Mouse (Mus musculus) forebrain, embryonic 16.5 days (tissue): ENCODE measurements around the gene Ggact. TPM values are rescaled to one million over a fixed set of nuclear protein-coding genes. Genes with fewer than 3 reads are reported as not detected.

Source experiments
- ATAC-seq: fragments of 200-750 bp; cut with Nextera tagmentation; 2 replicates; pipeline ENCODE4 v1.8.0; 2017; ENCODE audit warnings: mild to moderate bottlenecking, moderate library complexity
- H3K27ac ChIP-seq: fragments of 300-500 bp; sonication (generic); 2 replicates; pipeline ENCODE4 v1.5.1; 2014; ENCODE audit warnings: low read length, control low read depth
- H3K27me3 ChIP-seq: fragments of 300-500 bp; sonication (generic); replicated peaks from 2 replicates; pipeline ENCODE4 v1.6.1; 2014; ENCODE audit warnings: low read length; ENCODE audit not compliant: control insufficient read depth, insufficient read depth
- H3K36me3 ChIP-seq: fragments of 300-500 bp; sonication (generic); 2 replicates; pipeline ENCODE4 v1.6.1; 2014; ENCODE audit not compliant: control insufficient read depth, insufficient read depth
- H3K4me1 ChIP-seq: fragments of 300-500 bp; sonication (generic); replicated peaks from 2 replicates; pipeline ENCODE4 v1.6.1; 2014; ENCODE audit warnings: low read length; ENCODE audit not compliant: control insufficient read depth, insufficient read depth
- H3K4me2 ChIP-seq: fragments of 300-500 bp; sonication (generic); 2 replicates; pipeline ENCODE4 v1.6.1; 2014; ENCODE audit warnings: mild to moderate bottlenecking, low read length, control low read depth
- H3K4me3 ChIP-seq: fragments of 300-500 bp; sonication (generic); replicated peaks from 2 replicates; pipeline ENCODE4 v1.5.1; 2014; ENCODE audit warnings: mild to moderate bottlenecking, low read length, control low read depth
- H3K9ac ChIP-seq: fragments of 300-500 bp; sonication (generic); replicated peaks from 2 replicates; pipeline ENCODE4 v1.6.1; 2014; ENCODE audit warnings: low read depth, low read length, control low read depth
- H3K9me3 ChIP-seq: fragments of 300-500 bp; sonication (generic); 2 replicates; pipeline ENCODE4 v1.6.1; 2016; ENCODE audit warnings: low read length; ENCODE audit not compliant: control insufficient read depth
- WGBS: fragments of 180-500 bp; shearing (Covaris S2); extraction: QIAGEN DNeasy Blood & Tissue Kit; methylation state at CpG from one replicate; pipeline ENCODE4 v1.1.7; 2014; 5-methylcytosine and 5-hydroxymethylcytosine counted together
- polyA plus RNA-seq: library from polyadenylated mRNA; unstranded; fragments of >200 nt; fragmentation: Nextera tagmentation; extraction: Ambion mirVana; gene quantifications from 2 replicates; pipeline ENCODE4 v1.2.1, GENCODE M21; 2015

The Ggact gene
- polyA plus RNA-seq, 1 experiment from 2014 or later, result 6.2 TPM

DNA sequence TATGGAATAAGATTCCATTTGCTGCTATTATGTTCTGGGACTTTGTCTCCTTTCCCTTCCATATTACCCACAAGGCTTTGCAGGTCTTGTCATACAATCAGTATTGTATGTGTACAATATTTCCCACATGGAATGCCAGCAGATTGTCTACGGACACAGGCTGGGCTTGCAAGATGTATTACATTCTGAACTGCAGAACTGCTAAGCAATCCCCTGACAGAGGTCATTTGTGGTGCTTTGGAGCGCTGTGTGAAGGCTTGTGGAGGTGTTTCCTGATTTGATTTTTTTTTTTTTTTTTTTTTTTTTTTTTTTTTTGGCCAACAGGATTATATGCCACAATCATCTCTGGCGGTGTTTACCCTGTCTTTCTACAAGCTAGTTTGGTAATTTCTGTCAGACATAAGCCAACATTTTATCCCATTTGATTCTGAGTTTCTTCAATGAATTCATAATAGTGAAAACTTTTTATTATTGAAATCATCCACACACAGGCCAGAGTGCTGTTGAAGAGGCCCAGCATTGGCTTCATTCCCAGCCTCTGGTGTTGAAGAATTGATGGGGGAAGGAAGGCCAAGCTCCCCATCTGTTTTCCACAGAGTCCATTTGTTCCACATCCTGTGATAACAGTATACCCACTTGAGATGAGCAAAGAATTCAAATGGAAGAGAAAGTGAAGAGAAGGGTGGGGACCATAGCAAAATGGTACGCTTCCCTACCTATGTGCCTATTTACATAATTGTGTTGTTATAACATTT, 45.8 kb downstream of the Ggact start:
- H3K4me3 ChIP-seq, result no peak overlapping the region
- 49% methylated on average over 4 of the region's 4 CpGs for WGBS
- H3K4me2 ChIP-seq, result no peak overlapping the region
- H3K4me1 ChIP-seq, result peaks cover 15% of the 10 kb centered on the region
- H3K9me3 ChIP-seq, result no peaks in the 10 kb centered on the region
- no peak overlapping the region for H3K9ac ChIP-seq
- no peak for ATAC-seq
- H3K27ac ChIP-seq, result no peak overlapping the region
- no peaks in the 10 kb centered on the region for H3K36me3 ChIP-seq
- no peaks in the 10 kb centered on the region for H3K27me3 ChIP-seq

DNA sequence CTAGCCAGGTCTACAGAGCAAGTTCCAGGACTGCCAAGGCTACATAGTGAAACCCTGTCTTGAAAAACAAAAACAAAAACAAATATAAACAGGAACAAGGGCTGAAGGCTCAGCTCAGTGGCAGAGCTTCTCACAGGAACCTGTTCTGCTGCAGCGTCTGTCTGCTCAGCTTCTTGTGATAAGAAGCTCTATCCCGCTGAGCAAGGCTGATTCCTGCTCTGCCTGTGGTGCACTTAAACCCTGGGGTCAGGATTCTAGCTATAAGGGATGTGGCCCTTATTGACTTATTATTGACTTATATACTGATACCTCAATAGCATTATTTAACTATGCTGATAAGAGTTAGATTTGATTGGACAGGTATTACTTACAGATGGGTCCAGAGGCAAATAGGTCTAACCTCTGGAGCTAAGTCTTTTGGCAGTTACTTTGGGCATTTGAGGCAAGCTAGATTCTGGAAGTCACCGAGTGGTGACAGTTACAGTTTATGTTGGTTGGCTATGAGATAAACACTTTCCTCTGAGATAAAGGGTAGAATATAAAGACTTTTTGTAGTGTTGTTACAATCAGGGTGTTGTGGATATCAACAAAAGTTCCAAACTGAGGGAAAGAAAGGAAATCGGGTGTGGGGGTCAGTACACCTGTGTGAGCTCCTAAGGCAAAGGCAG, 48.0 kb downstream of the Ggact start:
- H3K4me3 ChIP-seq, result no peak overlapping the region
- 88% methylated on average over 4 of the region's 4 CpGs for WGBS
- no peaks in the 10 kb centered on the region for H3K27me3 ChIP-seq
- no peak overlapping the region for H3K4me2 ChIP-seq
- H3K4me1 ChIP-seq, result peaks cover 6% of the 10 kb centered on the region
- no peak for ATAC-seq
- no peaks in the 10 kb centered on the region for H3K36me3 ChIP-seq
- no peaks in the 10 kb centered on the region for H3K9me3 ChIP-seq
- no peak overlapping the region for H3K9ac ChIP-seq
- H3K27ac ChIP-seq, result no peak overlapping the region

DNA sequence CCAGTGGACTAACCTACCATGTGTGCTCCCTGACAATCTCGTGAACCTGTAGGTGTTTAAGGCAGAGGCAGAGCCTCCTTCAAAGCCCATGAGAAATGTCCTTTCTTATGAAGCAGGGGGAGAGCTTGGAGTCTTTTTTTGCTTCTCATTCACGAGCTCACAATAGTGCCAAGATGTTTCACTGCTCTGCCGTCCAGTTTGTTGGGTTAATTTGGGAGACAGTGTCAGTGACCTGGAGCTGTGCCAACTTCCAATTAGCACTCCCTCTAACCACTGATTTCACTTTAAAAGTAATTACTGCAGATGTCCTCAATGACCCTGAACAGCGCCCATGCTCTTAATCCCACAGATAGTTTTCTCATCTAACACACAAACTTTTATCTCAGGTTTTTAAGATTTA, 50.9 kb downstream of the Ggact start:
- peak; percentile 49; the same call in 1 of the 2 replicates for ATAC-seq
- H3K4me3 ChIP-seq, result no peak overlapping the region
- peaks cover 3% of the 10 kb centered on the region; the same call in 1 of the 2 replicates for H3K4me1 ChIP-seq
- H3K9me3 ChIP-seq, result 0 out of 2 replicates have a peak, but pooled peaks cover 2% of the 10 kb centered on the region
- 7% methylated on average over 4 of the region's 4 CpGs for WGBS
- no peak overlapping the region for H3K27ac ChIP-seq
- H3K36me3 ChIP-seq, result no peaks in the 10 kb centered on the region
- H3K9ac ChIP-seq, result no peak overlapping the region
- H3K4me2 ChIP-seq, result no peak overlapping the region
- H3K27me3 ChIP-seq, result no peaks in the 10 kb centered on the region

- ATAC-seq, result no peak
Measured at GRCm38 (mm10) chr14:122859792-122860191, 53.8 kb downstream of the Ggact start.

GRCm38 (mm10) chr14:122852506-122853057, 61.0 kb downstream of the Ggact start:
- no peak for ATAC-seq
- 92% methylated on average over 5 of the region's 5 CpGs for WGBS
- H3K36me3 ChIP-seq, result no peaks in the 10 kb centered on the region

More at GRCm38 (mm10) chr14:122859792-122860191, 53.8 kb downstream of the Ggact start:
- H3K9ac ChIP-seq, result no peak overlapping the region
- no peaks in the 10 kb centered on the region for H3K27me3 ChIP-seq
- H3K4me3 ChIP-seq, result no peak overlapping the region
- H3K36me3 ChIP-seq, result no peaks in the 10 kb centered on the region
- H3K27ac ChIP-seq, result no peak overlapping the region
- no peak overlapping the region for H3K4me2 ChIP-seq
- H3K9me3 ChIP-seq, result 0 out of 2 replicates have a peak, but pooled peaks cover 2% of the 10 kb centered on the region
- WGBS, result 95% methylated on average over 1 of the region's 1 CpGs
- H3K4me1 ChIP-seq, result peaks cover 3% of the 10 kb centered on the region; the same call in 1 of the 2 replicates

DNA sequence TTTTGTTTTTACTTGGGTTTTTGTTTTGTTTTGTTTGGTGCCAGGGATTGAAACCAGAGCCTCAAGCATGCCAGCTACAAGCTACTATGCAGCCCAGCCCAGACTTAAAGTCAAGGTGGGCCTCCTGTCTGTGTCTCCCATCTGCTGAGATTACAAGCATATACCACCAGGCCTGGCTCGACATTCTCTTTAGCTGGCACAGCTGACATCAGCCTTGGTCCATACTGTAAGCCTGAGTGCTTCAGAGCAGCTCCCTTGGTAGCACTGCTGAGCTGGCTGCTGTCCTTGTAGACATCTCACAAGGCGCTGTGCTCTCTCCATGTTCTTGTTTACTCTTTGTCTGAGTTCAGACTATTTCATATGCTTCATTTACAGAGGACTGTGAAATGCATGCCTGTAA, 76.5 kb downstream of the Ggact start:
- Histone ChIP-seq H3K27ac (no peak overlapping the region), H3K9me3 (no peaks in the 10 kb centered on the region), H3K4me2 (no peak overlapping the region), H3K9ac (no peak overlapping the region), H3K36me3 (no peaks in the 10 kb centered on the region), H3K4me3 (no peak overlapping the region), H3K4me1 (no peaks in the 10 kb centered on the region), H3K27me3 (no peaks in the 10 kb centered on the region)
- 73% methylated on average over 2 of the region's 2 CpGs for WGBS
- no peak for ATAC-seq

More at GRCm38 (mm10) chr14:122852506-122853057, 61.0 kb downstream of the Ggact start:
- H3K4me2 ChIP-seq, result no peak overlapping the region
- H3K27ac ChIP-seq, result no peak overlapping the region
- H3K4me3 ChIP-seq, result no peak overlapping the region
- no peak overlapping the region for H3K9ac ChIP-seq
- H3K4me1 ChIP-seq, result no peaks in the 10 kb centered on the region; the same call in 1 of the 2 replicates
- H3K27me3 ChIP-seq, result no peaks in the 10 kb centered on the region
- H3K9me3 ChIP-seq, result no peaks in the 10 kb centered on the region

- no peak overlapping the region for H3K4me2 ChIP-seq
- WGBS, result 34% methylated on average over 4 of the region's 4 CpGs
- H3K36me3 ChIP-seq, result no peaks in the 10 kb centered on the region
- no peak for ATAC-seq
- H3K4me3 ChIP-seq, result no peak overlapping the region
- no peak overlapping the region for H3K27ac ChIP-seq
- no peaks in the 10 kb centered on the region for H3K27me3 ChIP-seq
- no peaks in the 10 kb centered on the region for H3K9me3 ChIP-seq
- H3K4me1 ChIP-seq, result no peaks in the 10 kb centered on the region
- H3K9ac ChIP-seq, result no peak overlapping the region
Measured at GRCm38 (mm10) chr14:122836221-122836620, 77.3 kb downstream of the Ggact start.

GRCm38 (mm10) chr14:122835487-122836190, 77.9 kb downstream of the Ggact start:
- Histone ChIP-seq H3K4me1 (no peaks in the 10 kb centered on the region), H3K4me2 (no peak overlapping the region), H3K9ac (no peak overlapping the region), H3K9me3 (no peaks in the 10 kb centered on the region), H3K36me3 (no peaks in the 10 kb centered on the region), H3K4me3 (no peak overlapping the region), H3K27ac (no peak overlapping the region), H3K27me3 (no peaks in the 10 kb centered on the region)
- no peak for ATAC-seq
- WGBS, result 77% methylated on average over 7 of the region's 7 CpGs

DNA sequence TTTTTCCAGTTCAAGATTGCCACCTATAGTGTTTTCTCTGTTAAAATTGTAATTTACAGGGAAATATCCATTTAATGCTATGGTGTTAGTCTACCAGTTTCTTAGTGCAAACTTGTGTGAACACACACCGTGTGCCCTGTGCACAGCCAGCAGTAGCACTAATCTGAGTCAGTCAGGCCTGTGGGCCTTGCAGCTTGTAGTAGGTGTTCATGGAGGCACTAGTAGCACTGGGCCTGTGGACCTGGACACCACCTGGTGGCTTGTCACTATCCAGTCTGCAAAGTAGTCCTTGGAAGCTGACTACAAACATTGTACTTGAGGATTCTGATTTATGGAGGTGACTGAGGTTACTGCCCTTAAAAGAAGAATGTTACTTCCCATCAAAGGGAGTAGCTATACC, 78.8 kb downstream of the Ggact start:
- Histone ChIP-seq H3K27me3 (no peaks in the 10 kb centered on the region), H3K4me2 (no peak overlapping the region), H3K36me3 (no peaks in the 10 kb centered on the region), H3K9me3 (no peaks in the 10 kb centered on the region), H3K27ac (no peak overlapping the region), H3K9ac (no peak overlapping the region), H3K4me3 (no peak overlapping the region), H3K4me1 (no peaks in the 10 kb centered on the region)
- ATAC-seq, result no peak
- WGBS, result 91% methylated on average over 1 of the region's 1 CpGs
